Mouse (Mus musculus): ENCODE data around the gene Pramef12. TPM values are rescaled to one million over a fixed set of nuclear protein-coding genes. Genes with fewer than 3 reads are reported as not detected.
"Not testable (repeated sequence)": the region's sequence is repeated elsewhere in the genome, so short reads cannot be mapped to it uniquely, and the experiment has no call there.

Pramef12 gene
- polyA plus RNA-seq, 1 experiment from 2014 or later = not detected

DNA sequence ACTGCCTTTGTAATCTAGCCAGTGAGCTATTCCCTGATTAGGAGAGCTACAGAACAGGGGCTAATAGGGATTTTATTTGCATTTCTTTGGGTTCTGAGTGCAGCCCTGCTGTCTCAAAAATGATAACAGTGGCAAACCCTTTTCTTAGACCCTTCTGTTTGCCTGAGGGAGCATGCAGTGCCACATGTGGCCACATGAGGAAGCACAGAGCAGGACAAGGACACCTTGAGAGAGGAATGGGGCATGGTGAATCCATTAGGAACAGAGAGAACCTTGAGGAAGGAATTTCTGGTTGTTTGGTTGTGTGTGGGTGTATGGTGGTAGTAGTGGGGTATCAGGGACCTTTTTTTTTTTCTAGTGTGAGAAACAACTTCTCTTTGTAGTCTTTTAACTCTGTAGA, 12.4 kb upstream of the Pramef12 start:
- peaks cover 14% of the 10 kb centered on the region for H3K9me3 ChIP-seq (ENCODE audit: control insufficient read depth, low read length)
- no peak overlapping the region for H3K4me3 ChIP-seq (ENCODE audit: low read length)
- H3K9ac ChIP-seq (ENCODE audit: low read depth, low read length) = no peak overlapping the region
- no peak for ATAC-seq
- no peaks in the 10 kb centered on the region for H3K4me1 ChIP-seq (ENCODE audit: control insufficient read depth, insufficient read depth, low read depth, low read length)
- no peaks in the 10 kb centered on the region for H3K27me3 ChIP-seq (replicated peaks; ENCODE audit: control insufficient read depth, insufficient read depth, low read length)
- H3K36me3 ChIP-seq (ENCODE audit: control insufficient read depth, insufficient read depth, low read length) = no peaks in the 10 kb centered on the region
- H3K4me2 ChIP-seq (ENCODE audit: low read length) = no peak overlapping the region
- H3K27ac ChIP-seq (ENCODE audit: low read depth, low read length) = no peak overlapping the region

GRCm38 (mm10) chr4:144406261-144406660, 2.0 kb downstream of the Pramef12 start:
- peaks cover 10% of the 10 kb centered on the region; the same call in 1 of the 2 replicates for H3K9me3 ChIP-seq (ENCODE audit: control insufficient read depth, low read length)
- no peak overlapping the region for H3K27ac ChIP-seq (ENCODE audit: low read depth, low read length)
- no peaks in the 10 kb centered on the region for H3K27me3 ChIP-seq (replicated peaks; ENCODE audit: control insufficient read depth, insufficient read depth, low read length)
- H3K4me2 ChIP-seq (ENCODE audit: low read length) = no peak overlapping the region
- no peak for ATAC-seq
- H3K4me3 ChIP-seq (ENCODE audit: low read length) = no peak overlapping the region
- no peaks in the 10 kb centered on the region for H3K4me1 ChIP-seq (ENCODE audit: control insufficient read depth, insufficient read depth, low read depth, low read length)
- 77% methylated on average over 3 of the region's 3 CpGs for WGBS
- H3K9ac ChIP-seq (ENCODE audit: low read depth, low read length) = no peak overlapping the region
- H3K36me3 ChIP-seq (ENCODE audit: control insufficient read depth, insufficient read depth, low read length) = no peaks in the 10 kb centered on the region

- Histone ChIP-seq H3K9ac (ENCODE audit: low read depth, low read length) (no peak overlapping the region), H3K36me3 (ENCODE audit: control insufficient read depth, insufficient read depth, low read length) (no peaks in the 10 kb centered on the region), H3K27me3 (replicated peaks; ENCODE audit: control insufficient read depth, insufficient read depth, low read length) (no peaks in the 10 kb centered on the region), H3K4me1 (ENCODE audit: control insufficient read depth, insufficient read depth, low read depth, low read length) (no peaks in the 10 kb centered on the region), H3K4me3 (ENCODE audit: low read length) (peak overlapping the region; percentile 14; the same call in 1 of the 2 replicates), H3K4me2 (ENCODE audit: low read length) (peak overlapping the region; percentile 45), H3K9me3 (ENCODE audit: control insufficient read depth, low read length) (0 out of 2 replicates have a peak, but pooled peaks cover 8% of the 10 kb centered on the region), H3K27ac (ENCODE audit: low read depth, low read length) (no peak overlapping the region)
- 0 out of 2 replicates have a peak, but pooled peaks have one; percentile 14 for ATAC-seq
- 6% methylated on average over 17 of the region's 17 CpGs for WGBS
These were observed 3.7 kb downstream of the Pramef12 start for GRCm38 (mm10) chr4:144404456-144405086.

- Histone ChIP-seq H3K4me3 (ENCODE audit: low read length) (no peak overlapping the region), H3K27me3 (replicated peaks; ENCODE audit: control insufficient read depth, insufficient read depth, low read length) (no peaks in the 10 kb centered on the region), H3K27ac (ENCODE audit: low read depth, low read length) (no peak overlapping the region), H3K4me2 (ENCODE audit: low read length) (no peak overlapping the region), H3K9me3 (ENCODE audit: control insufficient read depth, low read length) (0 out of 2 replicates have a peak, but pooled peaks cover under 1% of the 10 kb centered on the region), H3K4me1 (ENCODE audit: control insufficient read depth, insufficient read depth, low read depth, low read length) (no peaks in the 10 kb centered on the region), H3K36me3 (ENCODE audit: control insufficient read depth, insufficient read depth, low read length) (no peaks in the 10 kb centered on the region), H3K9ac (ENCODE audit: low read depth, low read length) (no peak overlapping the region)
- no peak for ATAC-seq
- 85% methylated on average over 4 of the region's 4 CpGs for WGBS
These were observed 5.6 kb downstream of the Pramef12 start for GRCm38 (mm10) chr4:144402712-144403111.

DNA sequence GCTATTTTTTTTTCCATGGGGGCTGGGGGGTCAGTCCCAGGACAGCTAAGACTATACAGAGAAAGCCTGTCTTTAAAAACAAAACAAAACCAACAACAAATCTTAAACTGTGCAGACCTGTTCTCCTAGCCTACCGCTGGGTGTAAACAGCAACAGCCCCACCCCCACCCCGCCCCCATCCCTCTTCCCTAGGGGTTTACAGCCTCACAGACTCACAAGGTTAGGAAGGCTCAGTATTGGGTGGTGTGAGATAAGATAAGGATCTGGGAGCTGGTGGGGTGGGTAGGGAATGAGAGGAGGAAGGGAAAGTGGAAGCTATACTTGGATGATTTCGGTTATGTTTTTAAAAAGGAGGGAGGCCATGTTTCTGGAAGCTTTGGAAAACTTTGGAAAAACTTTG, 11.9 kb downstream of the Pramef12 start:
- no peak overlapping the region for H3K27ac ChIP-seq (ENCODE audit: low read depth, low read length)
- 40% methylated on average over 3 of the region's 3 CpGs for WGBS
- ATAC-seq = no peak
- H3K9me3 ChIP-seq (ENCODE audit: control insufficient read depth, low read length) = peaks cover 22% of the 10 kb centered on the region
- H3K27me3 ChIP-seq (replicated peaks; ENCODE audit: control insufficient read depth, insufficient read depth, low read length) = no peaks in the 10 kb centered on the region
- H3K36me3 ChIP-seq (ENCODE audit: control insufficient read depth, insufficient read depth, low read length) = no peaks in the 10 kb centered on the region
- no peak overlapping the region for H3K9ac ChIP-seq (ENCODE audit: low read depth, low read length)
- no peaks in the 10 kb centered on the region for H3K4me1 ChIP-seq (ENCODE audit: control insufficient read depth, insufficient read depth, low read depth, low read length)
- no peak overlapping the region for H3K4me2 ChIP-seq (ENCODE audit: low read length)
- H3K4me3 ChIP-seq (ENCODE audit: low read length) = no peak overlapping the region

- Histone ChIP-seq H3K9me3 (ENCODE audit: control insufficient read depth, low read length) (peaks cover 12% of the 10 kb centered on the region), H3K27me3 (replicated peaks; ENCODE audit: control insufficient read depth, insufficient read depth, low read length) (no peaks in the 10 kb centered on the region), H3K9ac (ENCODE audit: low read depth, low read length) (no peak within 1 kb of the TSS), H3K4me2 (ENCODE audit: low read length) (no peak within 1 kb of the TSS), H3K4me1 (ENCODE audit: control insufficient read depth, insufficient read depth, low read depth, low read length) (no peaks in the 10 kb centered on the region), H3K4me3 (ENCODE audit: low read length) (no peak within 1 kb of the TSS), H3K36me3 (ENCODE audit: control insufficient read depth, insufficient read depth, low read length) (no peaks in the 10 kb centered on the region), H3K27ac (ENCODE audit: low read depth, low read length) (no peak within 1 kb of the TSS)
- 52% methylated on average over 2 of the region's 2 CpGs for WGBS
- ATAC-seq = no peak
These were observed 30.4 kb downstream of the Pramef12 start, which contains the start of gene Pramef20 for GRCm38 (mm10) chr4:144377911-144378310. Gene Pramef20 (minus strand): TSS chr4:144377933.

DNA sequence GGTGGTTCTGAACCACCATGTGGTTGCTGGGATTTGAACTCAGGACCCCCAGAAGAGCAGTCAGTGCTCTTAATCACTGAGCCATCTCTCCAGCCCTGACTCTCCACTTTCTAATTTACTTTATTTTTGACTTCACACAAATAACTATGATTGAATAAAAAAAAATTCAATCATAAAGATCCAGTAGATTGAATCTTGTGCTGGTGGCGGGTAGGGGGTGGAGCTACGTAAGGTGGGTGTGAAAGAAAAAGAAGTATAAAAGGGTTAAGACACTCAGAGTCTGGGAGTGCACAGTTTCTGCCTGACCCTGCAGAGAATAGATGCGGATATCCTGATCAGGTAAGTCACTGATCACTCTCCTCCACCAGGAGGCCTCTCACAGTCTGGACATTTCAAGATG, 50.6 kb downstream of the Pramef12 start, which contains the start of gene Gm13119:
Gm13119 (plus strand) TSS at position 301 of the 400 bp plus-strand sequence.
- not testable (repeated sequence) for H3K27me3 ChIP-seq (replicated peaks; ENCODE audit: control insufficient read depth, insufficient read depth, low read length); H3K9ac ChIP-seq (ENCODE audit: low read depth, low read length); H3K4me2 ChIP-seq (ENCODE audit: low read length); H3K27ac ChIP-seq (ENCODE audit: low read depth, low read length); H3K4me1 ChIP-seq (ENCODE audit: control insufficient read depth, insufficient read depth, low read depth, low read length); H3K4me3 ChIP-seq (ENCODE audit: low read length); H3K36me3 ChIP-seq (ENCODE audit: control insufficient read depth, insufficient read depth, low read length); ATAC-seq; H3K9me3 ChIP-seq (ENCODE audit: control insufficient read depth, low read length)
- WGBS = 93% methylated on average over 3 of the region's 3 CpGs

Other genes starting within 250 kb of the Pramef12 start
- not detected in 2 replicates for gene Oog3, start 245.8 kb downstream of the Pramef12 start, polyA plus RNA-seq (2015; fragmentation: Nextera tagmentation; extraction: Ambion mirVana)
- not detected in 2 replicates for gene Oog2, start 217.7 kb downstream of the Pramef12 start, polyA plus RNA-seq (2015; fragmentation: Nextera tagmentation; extraction: Ambion mirVana)
- gene C87977, start 195.1 kb downstream of the Pramef12 start, polyA plus RNA-seq (2015; fragmentation: Nextera tagmentation; extraction: Ambion mirVana) = not detected in 2 replicates
- not detected in 2 replicates for gene Pramel5, start 128.0 kb downstream of the Pramef12 start, polyA plus RNA-seq (2015; fragmentation: Nextera tagmentation; extraction: Ambion mirVana)
- not detected in 2 replicates for gene Gm13128, start 78.2 kb downstream of the Pramef12 start, polyA plus RNA-seq (2015; fragmentation: Nextera tagmentation; extraction: Ambion mirVana)
- gene Gm13119, start 50.5 kb downstream of the Pramef12 start, polyA plus RNA-seq (2015; fragmentation: Nextera tagmentation; extraction: Ambion mirVana) = not detected in 2 replicates
- gene Pramef20, start 30.5 kb downstream of the Pramef12 start, polyA plus RNA-seq (2015; fragmentation: Nextera tagmentation; extraction: Ambion mirVana) = not detected in 2 replicates
- gene 1700012P22Rik, start 30.3 kb upstream of the Pramef12 start, polyA plus RNA-seq (2015; fragmentation: Nextera tagmentation; extraction: Ambion mirVana) = 0.16 TPM in 1 of 2 replicates, not detected in the other
- gene Gm9944, start 44.9 kb upstream of the Pramef12 start, polyA plus RNA-seq (2015; fragmentation: Nextera tagmentation; extraction: Ambion mirVana) = not detected in 2 replicates
- not detected in 2 replicates for gene Aadacl3, start 55.3 kb upstream of the Pramef12 start, polyA plus RNA-seq (2015; fragmentation: Nextera tagmentation; extraction: Ambion mirVana)
- gene 9430007A20Rik, start 111.4 kb upstream of the Pramef12 start, polyA plus RNA-seq (2015; fragmentation: Nextera tagmentation; extraction: Ambion mirVana) = not detected in 2 replicates
- not detected in 2 replicates for gene Gm13124, start 156.7 kb upstream of the Pramef12 start, polyA plus RNA-seq (2015; fragmentation: Nextera tagmentation; extraction: Ambion mirVana)
- not detected in 2 replicates for gene Aadacl4, start 205.2 kb upstream of the Pramef12 start, polyA plus RNA-seq (2015; fragmentation: Nextera tagmentation; extraction: Ambion mirVana)